Mouse (Mus musculus) kidney, postnatal 14 days (tissue): ENCODE measurements around the gene Amd1.
A peak's percentile ranks its signal among the peaks of the same experiment; 100 is the strongest.

Source experiments
- DNase-seq: peaks from one replicate; pipeline ENCODE4 v3.0.0; 2022; ENCODE audit warnings: mixed read lengths

The Amd1 gene

GRCm38 (mm10) chr10:40301181-40302075 lies 558 bp downstream of the Amd1 start:
- DNase-seq = peak; percentile 56

- DNase-seq = peak; percentile 89
These were observed 1.3 kb downstream of the Amd1 start for GRCm38 (mm10) chr10:40300648-40301171.

GRCm38 (mm10) chr10:40292640-40293039 lies 9.3 kb downstream of the Amd1 start:
- DNase-seq = no peak

- DNase-seq = no peak
These were observed 15.2 kb downstream of the Amd1 start for GRCm38 (mm10) chr10:40286767-40287166.

- no peak for DNase-seq
These were observed 16.4 kb downstream of the Amd1 start for GRCm38 (mm10) chr10:40285571-40285970.

GRCm38 (mm10) chr10:40284997-40285396 lies 17.0 kb downstream of the Amd1 start:
- DNase-seq = no peak

- no peak for DNase-seq
These were observed 17.7 kb downstream of the Amd1 start for GRCm38 (mm10) chr10:40284179-40284831.

GRCm38 (mm10) chr10:40283636-40284035 lies 18.4 kb downstream of the Amd1 start:
- DNase-seq = no peak

- DNase-seq = no peak
These were observed 20.4 kb downstream of the Amd1 start for GRCm38 (mm10) chr10:40281565-40281964.

GRCm38 (mm10) chr10:40278317-40278716 lies 23.7 kb downstream of the Amd1 start:
- no peak for DNase-seq

- DNase-seq = no peak
These were observed 26.0 kb downstream of the Amd1 start for GRCm38 (mm10) chr10:40275991-40276390.

GRCm38 (mm10) chr10:40273938-40274337 lies 28.0 kb downstream of the Amd1 start:
- no peak for DNase-seq

- DNase-seq = no peak
These were observed 30.8 kb downstream of the Amd1 start for GRCm38 (mm10) chr10:40271216-40271615.

GRCm38 (mm10) chr10:40264920-40265319 lies 37.1 kb downstream of the Amd1 start:
- no peak for DNase-seq

- peak; percentile 46 for DNase-seq
These were observed 38.3 kb downstream of the Amd1 start for GRCm38 (mm10) chr10:40263691-40264090.

- DNase-seq = no peak
These were observed 39.8 kb downstream of the Amd1 start for GRCm38 (mm10) chr10:40262200-40262599.

- no peak for DNase-seq
These were observed 41.7 kb downstream of the Amd1 start for GRCm38 (mm10) chr10:40260305-40260704.

GRCm38 (mm10) chr10:40259542-40259941 lies 42.4 kb downstream of the Amd1 start:
- no peak for DNase-seq

GRCm38 (mm10) chr10:40258976-40259375 lies 43.0 kb downstream of the Amd1 start:
- peak; percentile 70 for DNase-seq

GRCm38 (mm10) chr10:40258401-40258966 lies 43.5 kb downstream of the Amd1 start:
- peak; percentile 76 for DNase-seq

GRCm38 (mm10) chr10:40257414-40258255 lies 44.4 kb downstream of the Amd1 start, which contains the start of gene Gtf3c6:
TSS of gene Gtf3c6 (minus strand) at chr10:40258108.
- DNase-seq = peak; percentile 95

GRCm38 (mm10) chr10:40256716-40257115 lies 45.3 kb downstream of the Amd1 start:
- peak; percentile 79 for DNase-seq
